Mouse (Mus musculus) kidney, adult 2 months (tissue): ENCODE data around the gene Sh3glb1. TPM values are rescaled to one million over a fixed set of nuclear protein-coding genes. Genes with fewer than 3 reads are reported as not detected.
A peak's percentile ranks its signal among the peaks of the same experiment; 100 is the strongest.

Source experiments
- DNase-seq: peaks from one replicate; pipeline ENCODE4 v3.0.0; 2021
- H3K27ac ChIP-seq: fragments of 200-500 bp; 2 replicates; pipeline ENCODE4 v1.5.1; 2012; ENCODE audit warnings: low read depth, low read length, control low read depth, inconsistent platforms; ENCODE audit not compliant: insufficient read depth
- H3K27me3 ChIP-seq: fragments of 200-500 bp; replicated peaks from 2 replicates; pipeline ENCODE4 v1.6.1; 2012; ENCODE audit warnings: mild to moderate bottlenecking, moderate library complexity, low read length, inconsistent platforms; ENCODE audit not compliant: control insufficient read depth, insufficient read depth
- H3K36me3 ChIP-seq: fragments of 200-500 bp; 2 replicates; pipeline ENCODE4 v1.6.1; 2012; ENCODE audit warnings: mild to moderate bottlenecking, moderate library complexity, low read length, inconsistent platforms; ENCODE audit not compliant: control insufficient read depth, insufficient read depth
- H3K4me1 ChIP-seq: fragments of 200-500 bp; 2 replicates; pipeline ENCODE4 v1.6.1; 2011; ENCODE audit warnings: low read length; ENCODE audit not compliant: control insufficient read depth, insufficient read depth
- H3K4me3 ChIP-seq: fragments of 200-500 bp; 2 replicates; pipeline ENCODE4 v1.5.1; 2011; ENCODE audit warnings: mild to moderate bottlenecking, low read depth, low read length, control low read depth; ENCODE audit not compliant: insufficient read depth
- CTCF ChIP-seq: fragments of 200-500 bp; conservative IDR thresholded peaks from 2 replicates; pipeline ENCODE4 v1.5.1; 2011; ENCODE audit warnings: low read depth, mild to moderate bottlenecking, control low read depth, low read length, moderate library complexity, mixed read lengths; ENCODE audit not compliant: insufficient read depth, insufficient read length
- POLR2A ChIP-seq: fragments of 200-500 bp; IDR thresholded peaks from one replicate; pipeline ENCODE4 v1.6.1; 2011; ENCODE audit warnings: low read depth, low read length, control low read depth
- WGBS: fragments of 180-500 bp; shearing (Covaris S2); methylation state at CpG from one replicate; pipeline ENCODE4 v1.1.7; 2018; 5-methylcytosine and 5-hydroxymethylcytosine counted together
- polyA plus RNA-seq: library from polyadenylated mRNA; depleted of rRNA; stranded (reverse); fragments of >200 nt; gene quantifications from 2 replicates; pipeline ENCODE4 v1.2.3, GENCODE M21; 2012

Gene Sh3glb1
- polyA plus RNA-seq, 1 experiment, result 23.8 TPM

GRCm38 (mm10) chr3:144694040-144694439 is 26.1 kb downstream of the Sh3glb1 start:
- Histone ChIP-seq H3K36me3 (peaks cover 14% of the 10 kb centered on the region), H3K27me3 (no peaks in the 10 kb centered on the region), H3K4me1 (no peaks in the 10 kb centered on the region), H3K27ac (no peak overlapping the region), H3K4me3 (no peak overlapping the region)
- WGBS, result 93% methylated on average over 10 of the region's 10 CpGs
- DNase-seq, result no peak
- TF ChIP-seq CTCF (no peak), POLR2A (no peak)

- H3K4me1 ChIP-seq, result no peaks in the 10 kb centered on the region
- H3K36me3 ChIP-seq, result peaks cover 16% of the 10 kb centered on the region
- 29% methylated on average over 3 of the region's 3 CpGs for WGBS
- no peak for TF ChIP-seq POLR2A
- TF ChIP-seq CTCF, result no peak
- H3K27me3 ChIP-seq, result no peaks in the 10 kb centered on the region
- DNase-seq, result peak; percentile 50
- H3K27ac ChIP-seq, result no peak overlapping the region
- H3K4me3 ChIP-seq, result no peak overlapping the region
These were observed 28.1 kb downstream of the Sh3glb1 start for GRCm38 (mm10) chr3:144692052-144692451.

DNA sequence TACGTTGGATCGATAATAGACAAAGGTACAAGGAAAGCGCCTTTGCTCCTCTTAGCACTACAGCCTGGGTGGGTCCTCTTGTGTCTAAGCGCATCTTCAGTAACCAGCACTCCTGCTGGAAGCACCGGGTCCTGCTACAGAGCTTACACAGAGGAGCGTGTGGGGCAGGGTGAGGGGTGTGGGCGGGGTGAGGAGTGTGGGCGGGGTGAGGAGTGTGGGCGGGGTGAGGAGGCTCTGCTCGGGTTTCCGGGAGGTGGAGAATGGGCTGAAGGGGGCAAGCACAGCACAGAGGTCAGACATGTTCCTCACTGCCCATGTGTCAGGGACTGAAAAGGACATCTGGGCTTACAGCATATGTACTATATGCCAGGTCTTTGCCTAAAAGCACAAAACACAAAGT is 30.9 kb downstream of the Sh3glb1 start:
- WGBS, result 43% methylated on average over 11 of the region's 11 CpGs
- DNase-seq, result peak; percentile 22

GRCm38 (mm10) chr3:144688284-144688683 is 31.9 kb downstream of the Sh3glb1 start:
- WGBS, result 58% methylated on average over 8 of the region's 8 CpGs
- Histone ChIP-seq H3K27me3 (no peaks in the 10 kb centered on the region), H3K36me3 (peaks cover 7% of the 10 kb centered on the region), H3K27ac (no peak overlapping the region), H3K4me1 (no peaks in the 10 kb centered on the region), H3K4me3 (no peak overlapping the region)
- no peak for TF ChIP-seq POLR2A
- TF ChIP-seq CTCF, result no peak
- DNase-seq, result no peak

More for the DNA sequence above, 30.9 kb downstream of the Sh3glb1 start:
- no peaks in the 10 kb centered on the region for H3K27me3 ChIP-seq
- H3K4me3 ChIP-seq, result no peak overlapping the region
- H3K27ac ChIP-seq, result no peak overlapping the region
- H3K4me1 ChIP-seq, result no peaks in the 10 kb centered on the region
- peaks cover 7% of the 10 kb centered on the region for H3K36me3 ChIP-seq
- TF ChIP-seq CTCF, result no peak
- no peak for TF ChIP-seq POLR2A

- no peak overlapping the region for H3K4me3 ChIP-seq
- no peaks in the 10 kb centered on the region for H3K27me3 ChIP-seq
- TF ChIP-seq CTCF (no peak), POLR2A (no peak)
- no peaks in the 10 kb centered on the region for H3K4me1 ChIP-seq
- no peak overlapping the region for H3K27ac ChIP-seq
- 90% methylated on average over 9 of the region's 9 CpGs for WGBS
- H3K36me3 ChIP-seq, result peaks cover 7% of the 10 kb centered on the region
- DNase-seq, result no peak
These were observed 32.5 kb downstream of the Sh3glb1 start for GRCm38 (mm10) chr3:144687618-144688017.

DNA sequence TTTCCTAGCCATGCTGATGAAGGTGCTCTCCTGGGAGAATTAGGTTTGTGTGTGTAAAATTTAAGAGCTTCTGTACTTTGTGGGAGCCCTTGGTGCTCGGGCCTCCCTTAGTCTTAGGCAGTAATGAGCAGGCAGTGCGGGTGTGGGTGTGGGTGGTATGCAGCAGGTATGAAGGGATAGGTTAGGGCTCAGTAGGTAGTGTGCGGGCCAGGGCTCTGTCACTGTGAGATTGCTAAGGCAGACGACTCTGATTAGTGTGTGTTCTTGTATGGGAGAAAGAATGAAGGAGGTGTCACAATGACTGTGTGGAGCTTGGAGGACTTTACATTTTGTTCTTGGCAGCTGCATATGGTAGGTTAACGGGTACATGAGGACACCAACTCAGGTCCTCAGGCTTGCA is 34.0 kb downstream of the Sh3glb1 start:
- DNase-seq, result no peak
- H3K36me3 ChIP-seq, result peaks cover 4% of the 10 kb centered on the region
- H3K27me3 ChIP-seq, result no peaks in the 10 kb centered on the region
- H3K4me3 ChIP-seq, result no peak overlapping the region
- no peaks in the 10 kb centered on the region for H3K4me1 ChIP-seq
- TF ChIP-seq CTCF, result no peak
- TF ChIP-seq POLR2A, result no peak
- H3K27ac ChIP-seq, result no peak overlapping the region
- 85% methylated on average over 5 of the region's 5 CpGs for WGBS

- Histone ChIP-seq H3K4me1 (no peaks in the 10 kb centered on the region), H3K27me3 (no peaks in the 10 kb centered on the region), H3K27ac (no peak overlapping the region), H3K4me3 (no peak overlapping the region), H3K36me3 (peaks cover under 1% of the 10 kb centered on the region; the same call in 1 of the 2 replicates)
- 85% methylated on average over 12 of the region's 12 CpGs for WGBS
- no peak for DNase-seq
- no peak for TF ChIP-seq POLR2A
- TF ChIP-seq CTCF, result no peak
These were observed 36.9 kb downstream of the Sh3glb1 start for GRCm38 (mm10) chr3:144683136-144683814.

GRCm38 (mm10) chr3:144681542-144681941 is 38.6 kb downstream of the Sh3glb1 start:
- H3K4me1 ChIP-seq, result no peaks in the 10 kb centered on the region
- H3K27me3 ChIP-seq, result no peaks in the 10 kb centered on the region
- TF ChIP-seq POLR2A (no peak), CTCF (no peak)
- DNase-seq, result no peak
- H3K36me3 ChIP-seq, result no peaks in the 10 kb centered on the region; the same call in 1 of the 2 replicates
- 74% methylated on average over 5 of the region's 5 CpGs for WGBS
- H3K4me3 ChIP-seq, result no peak overlapping the region
- no peak overlapping the region for H3K27ac ChIP-seq
